Mouse (Mus musculus) frontal cortex, postnatal 14 days (tissue): ENCODE results near the gene L3mbtl4.
"Not testable (repeated sequence)": the region's sequence is repeated elsewhere in the genome, so short reads cannot be mapped to it uniquely, and the experiment has no call there.

Experiments
- DNase-seq, 2 experiments: peaks; one replicate each; pipeline ENCODE4 v3.0.0; 2022; ENCODE audit warnings: low spot score in 2 of 2

The L3mbtl4 gene

DNA sequence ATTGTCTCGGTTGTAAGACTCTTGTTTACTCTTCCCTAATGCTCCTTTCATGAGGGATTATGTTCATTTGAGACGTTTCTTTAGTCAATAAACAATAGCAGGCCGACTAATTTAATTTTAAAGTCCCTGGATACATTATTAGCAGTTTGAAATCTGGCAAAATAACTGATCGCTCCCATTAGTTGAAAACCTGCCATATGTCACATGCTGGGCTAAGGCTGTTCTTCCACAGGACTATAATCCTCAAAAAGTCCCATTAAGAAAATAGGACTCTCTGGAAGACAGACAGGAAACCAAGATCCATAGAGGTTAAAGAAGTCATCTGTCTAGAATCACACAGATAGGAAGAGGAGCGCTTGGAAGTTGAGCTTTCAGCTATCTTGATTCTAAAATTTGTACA is 114.9 kb downstream of the L3mbtl4 start:
- DNase-seq: no peak

DNA sequence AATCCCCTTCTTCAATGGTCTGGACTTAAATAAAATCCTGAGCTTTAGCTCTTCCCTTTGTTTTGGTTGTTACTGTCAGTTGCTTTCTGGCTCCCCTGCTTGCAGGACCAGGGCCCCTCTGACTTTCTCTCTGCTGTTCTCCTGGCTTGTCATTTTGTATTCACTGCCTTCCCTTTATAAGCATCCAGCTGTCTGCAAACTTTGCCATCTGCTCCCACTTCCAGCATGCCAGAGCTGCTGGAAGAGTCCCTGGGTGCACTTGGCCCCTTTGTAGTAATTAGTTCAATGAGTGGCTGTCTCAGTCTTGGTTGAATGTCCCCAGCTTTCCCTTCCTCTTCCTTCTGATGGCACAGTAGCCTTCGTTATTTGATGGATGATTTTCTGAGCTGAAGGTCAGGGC is 132.4 kb downstream of the L3mbtl4 start:
- DNase-seq: no peak

DNA sequence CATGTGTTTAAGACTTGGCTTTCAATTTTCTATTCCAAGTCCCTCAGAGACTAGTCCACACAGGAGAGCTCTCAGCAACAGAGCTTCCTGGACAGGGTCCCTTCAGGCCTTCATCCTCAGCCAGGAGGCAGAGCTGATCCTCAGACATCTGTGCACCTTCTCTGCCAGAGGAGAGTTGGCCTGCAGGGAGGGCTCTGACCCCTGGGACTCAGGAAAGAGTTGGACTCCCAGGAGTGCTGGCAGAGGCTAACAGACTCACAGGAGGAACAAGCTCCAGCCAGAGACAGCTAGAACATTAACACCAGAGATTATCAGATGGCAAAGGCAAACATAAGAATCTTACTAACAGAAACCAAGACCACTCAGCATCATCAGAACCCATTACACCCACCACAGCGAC is 133.5 kb downstream of the L3mbtl4 start:
- not testable (repeated sequence) for DNase-seq

DNA sequence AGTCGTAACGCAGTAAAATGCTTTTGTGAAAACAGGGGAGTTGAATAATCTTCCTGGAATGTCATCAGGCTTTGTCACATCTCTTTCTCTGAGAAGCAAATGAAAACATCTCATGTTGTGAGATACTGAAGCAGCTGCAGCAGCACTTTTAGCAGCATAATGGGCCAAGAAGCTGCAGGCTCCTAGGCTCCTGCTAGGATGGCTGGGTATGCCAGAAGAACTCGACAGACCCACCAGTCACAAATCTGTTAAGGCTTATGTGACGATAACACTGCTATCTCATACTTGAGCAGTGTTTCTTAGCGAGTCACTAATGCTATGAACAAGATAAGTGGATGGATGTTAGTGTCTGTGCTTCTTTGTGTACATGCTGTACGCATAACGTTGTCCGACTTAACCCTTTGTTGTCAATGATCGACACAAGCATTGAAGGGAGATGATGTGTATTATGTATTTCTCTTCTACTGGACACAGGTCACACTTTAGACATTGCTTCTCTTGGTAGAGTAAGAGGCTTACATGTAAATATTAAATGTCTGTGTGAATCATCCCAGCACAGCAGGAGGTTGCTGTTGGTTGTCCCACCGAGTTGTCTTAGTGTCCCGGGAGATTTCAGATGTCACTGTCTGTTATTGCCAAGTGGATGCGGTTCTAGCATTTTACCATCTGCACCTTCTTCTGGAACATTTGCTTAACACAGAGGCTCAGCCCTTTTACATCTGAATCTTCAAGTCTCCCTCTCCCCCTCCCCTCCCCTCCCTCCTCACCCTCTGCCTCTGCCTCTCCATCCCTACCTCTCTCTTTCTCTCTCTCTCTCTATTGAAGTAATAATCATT is 149.3 kb downstream of the L3mbtl4 start:
- no peak for DNase-seq

DNA sequence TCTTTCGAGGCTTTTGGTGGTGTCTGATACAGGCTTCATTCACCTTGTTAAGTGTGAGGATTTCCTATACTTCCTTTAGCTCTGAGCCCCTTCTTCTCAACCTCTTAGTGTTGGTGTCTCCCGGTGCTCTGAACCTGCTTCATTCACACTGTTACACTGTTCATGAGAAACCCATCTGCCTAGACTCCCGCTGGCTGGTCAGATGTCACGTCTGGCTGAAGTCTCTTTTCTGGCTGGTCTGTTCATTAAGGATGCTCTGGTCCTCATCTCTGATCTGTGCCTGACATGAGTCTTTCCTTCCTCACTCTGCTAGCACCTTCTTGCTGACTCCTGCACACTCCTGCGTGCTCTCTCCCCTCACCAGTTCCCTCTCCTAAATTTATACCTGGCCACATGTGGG is 160.0 kb downstream of the L3mbtl4 start:
- DNase-seq: no peak

DNA sequence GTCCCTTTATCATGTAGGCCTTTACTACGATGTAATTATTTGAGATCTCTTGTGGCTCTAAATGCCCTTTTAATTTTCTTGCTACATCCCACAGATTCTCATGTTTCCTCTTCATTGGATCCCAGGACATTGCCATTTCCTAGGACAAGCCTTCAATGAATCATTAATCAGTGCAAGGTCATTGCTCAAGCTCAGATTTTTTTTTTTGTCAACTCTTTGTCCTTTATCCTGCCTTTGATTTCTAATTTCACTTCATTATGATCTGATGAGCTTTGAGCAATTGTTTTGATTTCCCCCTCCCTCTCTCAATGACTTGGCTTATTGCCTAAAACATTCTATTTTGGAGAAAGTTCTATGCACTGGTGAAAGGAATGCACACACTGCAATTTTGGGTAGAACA is 177.3 kb downstream of the L3mbtl4 start:
- no peak for DNase-seq

DNA sequence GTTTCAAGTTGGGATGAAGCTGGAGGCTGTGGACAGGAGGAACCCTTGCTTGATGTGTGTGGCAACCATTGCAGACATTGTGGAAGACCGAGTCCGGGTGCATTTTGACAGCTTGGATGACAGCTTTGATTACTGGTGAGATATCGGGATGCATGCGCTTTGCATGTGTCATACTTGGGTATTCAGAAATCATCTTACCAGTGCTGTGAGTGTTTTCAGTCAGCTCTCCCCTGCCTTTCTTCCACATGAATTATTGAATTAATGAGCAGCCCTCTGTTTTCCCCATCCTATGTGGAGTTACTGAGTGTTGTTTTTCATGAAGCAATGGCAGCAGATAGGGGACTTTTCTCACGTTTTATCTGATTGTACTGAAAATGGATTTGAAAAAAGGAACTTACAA is 187.9 kb downstream of the L3mbtl4 start:
- no peak for DNase-seq

DNA sequence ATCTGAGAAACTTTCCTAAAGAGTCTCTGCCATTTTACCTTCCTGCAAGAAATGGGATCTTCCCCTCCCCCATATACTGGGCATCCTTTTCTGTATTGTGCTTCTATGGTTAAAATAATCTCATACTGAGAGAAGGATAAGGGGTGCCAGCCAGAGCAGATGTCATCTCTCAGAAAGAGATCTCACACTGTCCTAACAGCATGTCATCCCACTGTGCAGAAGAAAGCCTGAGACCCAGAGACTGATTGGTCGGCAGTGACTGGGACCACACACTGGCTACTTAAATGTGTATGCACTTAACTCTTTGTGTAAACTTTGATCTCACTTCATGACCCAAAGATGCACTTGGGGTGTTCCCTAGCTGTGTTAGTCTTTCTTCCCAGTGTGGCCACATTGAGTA is 193.7 kb downstream of the L3mbtl4 start:
- no peak for DNase-seq

DNA sequence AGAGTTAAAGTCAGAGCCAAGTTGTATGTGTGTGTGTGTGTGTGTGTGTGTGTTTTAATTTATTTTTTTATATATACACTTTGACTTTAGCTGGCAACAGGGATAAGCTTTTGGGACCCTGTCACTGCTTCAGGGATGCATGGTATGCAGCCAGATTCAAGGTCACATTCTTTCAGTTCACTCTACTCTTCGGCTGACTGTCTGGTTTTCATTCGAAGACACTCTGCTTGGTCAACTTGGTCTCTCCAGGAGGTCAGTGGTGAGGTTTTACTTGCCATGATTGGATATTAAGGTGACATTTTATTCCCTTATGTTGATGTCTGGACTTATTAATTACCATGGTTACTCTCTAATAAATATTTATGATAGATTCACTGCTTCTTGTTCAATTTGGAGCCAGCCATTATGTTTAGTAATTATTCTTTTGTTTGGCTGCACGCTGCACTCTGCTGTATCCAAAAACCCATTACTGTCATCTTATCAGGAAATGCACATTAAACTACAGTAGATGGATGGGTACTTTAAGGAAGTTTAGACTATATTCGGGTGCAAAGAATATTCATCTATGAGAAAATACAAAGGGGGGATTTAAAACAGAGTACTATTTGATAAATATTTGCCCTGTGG is 216.6 kb downstream of the L3mbtl4 start:
- DNase-seq: no peak

DNA sequence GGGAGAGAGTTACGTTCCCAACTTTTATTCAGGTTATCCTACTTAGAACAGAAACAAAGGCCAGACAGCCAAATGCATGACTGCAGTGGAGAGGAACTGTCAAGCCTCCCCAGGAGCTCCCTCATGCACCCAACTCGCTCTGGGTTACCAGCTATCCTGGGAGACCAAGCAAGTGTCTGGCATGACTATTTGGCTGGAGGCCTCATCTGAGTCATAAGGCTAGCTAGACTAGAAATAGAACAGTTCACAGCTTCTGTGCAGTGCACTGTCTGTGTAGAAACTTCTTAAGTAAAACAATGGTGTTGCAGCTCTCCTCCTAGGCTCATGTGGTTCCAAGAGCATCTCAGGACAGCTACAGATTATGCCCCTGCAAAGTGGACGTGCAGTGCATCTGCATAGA is 218.6 kb downstream of the L3mbtl4 start:
- DNase-seq: peak in 1 of 2 experiments; percentile 5

DNA sequence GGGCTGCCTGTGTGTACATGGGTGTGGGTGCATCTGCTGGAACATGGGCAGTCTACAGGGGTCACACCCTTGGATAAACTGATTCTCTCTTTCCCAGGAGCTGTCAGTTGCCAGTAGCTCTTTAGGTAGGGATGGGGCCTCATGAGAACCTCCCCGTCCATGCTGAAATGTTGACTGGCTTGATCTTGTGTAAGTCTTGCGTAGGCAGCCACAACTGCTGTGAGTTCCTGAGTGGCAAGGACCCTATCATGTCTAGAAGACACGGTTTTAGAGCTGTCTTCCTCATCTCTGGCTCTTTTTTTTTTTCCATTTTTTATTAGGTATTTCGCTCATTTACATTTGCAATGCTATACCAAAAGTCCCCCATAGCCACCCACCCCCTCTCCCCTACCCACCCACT is 229.4 kb downstream of the L3mbtl4 start:
- DNase-seq: not testable (repeated sequence)

DNA sequence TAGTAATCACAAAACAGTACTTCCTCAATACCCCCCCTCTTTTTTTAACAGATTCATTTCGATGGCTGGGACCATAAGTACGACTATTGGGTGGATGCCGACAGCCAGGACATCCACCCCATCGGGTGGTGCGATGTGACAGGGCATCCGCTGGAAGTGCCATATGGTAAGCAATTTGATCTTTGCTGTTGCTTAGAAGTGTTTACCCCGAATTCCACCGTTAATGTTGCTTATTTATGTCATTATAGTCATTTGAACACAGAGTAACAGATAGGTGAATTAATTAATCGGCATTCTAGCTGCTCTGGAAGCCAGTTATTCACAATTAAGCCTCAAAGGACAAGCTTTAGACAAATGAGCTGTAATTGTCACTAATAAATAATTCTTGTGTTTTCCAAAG is 286.1 kb downstream of the L3mbtl4 start:
- DNase-seq: no peak

DNA sequence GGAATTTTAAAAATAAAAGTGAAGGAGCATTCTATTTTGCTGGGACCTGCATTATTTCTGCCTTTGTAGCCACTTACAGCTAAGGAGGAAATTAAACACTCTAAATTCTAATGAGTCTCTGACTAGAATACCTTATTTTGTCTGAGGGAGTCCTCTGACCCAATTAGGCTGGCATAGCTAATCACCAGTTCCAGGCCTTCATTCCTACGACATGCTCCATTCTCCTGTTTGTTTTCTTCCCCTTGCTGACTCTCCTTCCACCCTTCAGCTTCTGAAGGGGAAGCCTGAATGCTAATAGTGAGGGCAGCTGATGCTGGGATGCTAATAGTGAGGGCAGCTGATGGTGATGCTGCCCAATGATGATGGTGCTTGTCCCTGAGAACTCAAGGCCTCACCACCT is 286.7 kb downstream of the L3mbtl4 start:
- DNase-seq: no peak

DNA sequence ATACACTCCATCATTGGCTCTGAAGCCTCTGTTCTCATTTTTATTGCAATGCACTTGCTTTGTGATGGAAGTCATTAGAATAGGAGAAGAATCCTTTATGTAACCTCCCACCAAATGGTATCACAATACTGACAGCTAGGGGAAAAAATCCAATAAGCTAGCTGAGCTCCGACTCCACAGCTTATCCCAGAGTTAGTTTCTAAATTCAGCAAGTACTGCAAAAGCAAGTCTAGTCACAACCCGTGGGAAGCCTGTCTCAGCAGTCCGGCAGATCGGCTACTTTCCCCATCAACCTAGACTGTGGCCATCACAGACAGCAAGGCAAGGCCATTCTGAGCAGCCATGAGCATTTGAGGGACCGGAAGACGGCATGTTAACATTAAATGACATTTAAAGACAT is 298.2 kb downstream of the L3mbtl4 start:
- DNase-seq: no peak

DNA sequence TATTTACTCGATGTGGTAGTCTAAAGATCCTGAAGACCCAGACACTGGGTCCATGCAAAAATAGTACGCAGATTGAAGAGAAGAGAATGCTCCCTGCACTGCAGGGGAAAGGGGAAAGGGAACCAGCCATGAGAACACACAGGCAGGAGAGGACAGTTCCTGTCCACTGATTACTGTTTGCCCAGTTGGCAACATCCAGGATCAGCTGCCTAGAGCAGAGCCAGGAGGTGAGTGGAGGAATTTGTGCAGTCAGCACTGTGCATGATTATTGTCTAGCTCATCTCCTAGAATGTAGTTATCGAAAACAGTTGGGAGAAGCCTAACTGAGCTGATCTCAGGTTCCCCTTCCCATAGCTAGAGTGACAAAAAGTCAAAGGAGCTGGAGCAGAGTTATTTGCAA is 311.6 kb downstream of the L3mbtl4 start:
- DNase-seq: no peak

DNA sequence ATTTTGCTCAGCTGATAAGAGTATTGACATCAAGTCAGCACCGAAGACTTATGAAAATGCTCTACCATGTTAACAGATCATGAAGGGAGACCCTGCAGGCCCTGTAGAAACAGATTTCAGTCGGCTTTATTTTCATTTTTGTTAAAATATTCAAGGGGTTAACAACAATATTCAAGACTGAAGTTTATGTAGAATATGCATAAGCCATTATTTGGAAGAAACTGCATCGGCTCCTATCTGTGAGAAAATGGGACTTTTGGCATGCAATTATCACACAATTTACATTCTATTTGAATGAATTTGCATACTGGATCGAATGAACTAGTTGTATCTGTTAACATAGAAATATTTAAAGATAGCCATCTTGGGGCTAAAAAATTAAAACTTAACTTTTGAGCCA is 318.0 kb downstream of the L3mbtl4 start:
- DNase-seq: no peak

DNA sequence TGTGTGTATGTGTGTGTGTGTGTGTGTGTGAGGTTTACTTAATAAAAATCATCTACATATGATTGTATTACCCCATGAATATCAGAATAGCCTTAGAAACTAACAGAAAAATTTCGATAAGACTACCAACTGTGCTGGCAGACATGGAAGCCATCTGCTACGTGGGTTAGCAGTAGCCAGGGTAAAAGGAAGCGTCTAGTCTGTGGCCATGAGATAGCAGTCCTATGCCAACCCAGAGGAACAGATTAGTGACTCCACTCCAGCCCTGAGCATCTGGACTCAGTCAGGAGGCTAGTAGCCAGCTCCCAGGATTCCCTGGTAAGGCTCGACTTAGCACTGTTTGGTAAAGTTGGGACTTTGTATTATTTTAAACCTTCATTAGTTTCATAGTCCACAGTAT is 329.1 kb downstream of the L3mbtl4 start:
- DNase-seq: no peak

DNA sequence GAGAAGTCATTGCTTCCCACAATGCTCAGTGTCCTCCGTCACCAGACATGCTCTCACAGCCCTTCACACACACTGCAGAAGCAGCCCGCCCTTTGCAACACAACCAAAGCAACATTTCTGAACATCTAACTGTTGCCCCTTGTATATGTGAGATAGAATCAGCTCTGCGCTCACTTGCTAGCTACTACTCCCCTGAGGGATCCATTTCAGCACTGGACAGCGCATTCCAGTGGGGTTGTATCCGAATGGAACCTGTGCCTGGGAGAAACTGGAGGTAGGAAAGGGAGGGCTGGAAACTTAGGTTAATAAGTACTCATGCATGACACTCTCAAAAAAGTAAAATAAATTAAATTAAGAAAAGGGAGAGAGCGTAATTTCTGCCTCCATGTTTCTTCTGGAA is 334.1 kb downstream of the L3mbtl4 start:
- DNase-seq: no peak

DNA sequence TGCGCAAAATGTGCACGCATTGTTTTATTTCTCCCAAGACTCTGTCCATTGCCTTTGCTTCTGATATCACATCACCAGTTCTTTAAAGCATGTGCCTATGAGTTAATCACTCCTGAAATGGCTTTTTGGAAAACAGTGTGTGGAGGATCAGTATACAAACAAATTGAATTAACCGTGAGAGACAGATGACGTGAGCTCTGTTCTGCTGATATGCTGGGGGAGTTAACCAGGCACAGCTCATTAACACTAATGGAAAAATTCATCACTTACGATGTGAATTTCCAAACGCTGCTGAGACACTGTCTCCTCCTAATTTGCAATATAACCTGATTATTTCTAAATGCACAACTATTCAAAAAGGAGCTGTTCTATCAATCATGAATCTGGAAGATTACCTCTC is 337.6 kb downstream of the L3mbtl4 start:
- no peak for DNase-seq

DNA sequence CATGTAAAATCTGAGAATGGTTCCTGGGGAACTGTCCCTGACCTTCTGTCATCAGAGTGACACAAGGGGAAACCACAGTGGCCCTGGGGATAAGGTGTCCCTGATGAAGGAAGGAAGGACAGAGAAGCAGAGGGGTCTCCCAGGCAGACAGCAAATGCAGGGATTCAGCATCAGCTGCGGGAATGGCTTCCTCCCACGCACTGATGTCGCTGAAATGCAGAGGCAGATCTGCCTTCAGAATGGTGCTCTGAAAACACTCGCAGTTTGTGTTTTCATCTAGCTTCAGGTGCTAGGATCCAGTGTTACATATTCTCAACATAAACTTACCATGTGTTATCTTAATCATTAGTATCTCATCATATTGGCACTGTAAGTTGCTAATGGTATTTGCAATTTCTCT is 351.7 kb downstream of the L3mbtl4 start:
- DNase-seq: no peak

DNA sequence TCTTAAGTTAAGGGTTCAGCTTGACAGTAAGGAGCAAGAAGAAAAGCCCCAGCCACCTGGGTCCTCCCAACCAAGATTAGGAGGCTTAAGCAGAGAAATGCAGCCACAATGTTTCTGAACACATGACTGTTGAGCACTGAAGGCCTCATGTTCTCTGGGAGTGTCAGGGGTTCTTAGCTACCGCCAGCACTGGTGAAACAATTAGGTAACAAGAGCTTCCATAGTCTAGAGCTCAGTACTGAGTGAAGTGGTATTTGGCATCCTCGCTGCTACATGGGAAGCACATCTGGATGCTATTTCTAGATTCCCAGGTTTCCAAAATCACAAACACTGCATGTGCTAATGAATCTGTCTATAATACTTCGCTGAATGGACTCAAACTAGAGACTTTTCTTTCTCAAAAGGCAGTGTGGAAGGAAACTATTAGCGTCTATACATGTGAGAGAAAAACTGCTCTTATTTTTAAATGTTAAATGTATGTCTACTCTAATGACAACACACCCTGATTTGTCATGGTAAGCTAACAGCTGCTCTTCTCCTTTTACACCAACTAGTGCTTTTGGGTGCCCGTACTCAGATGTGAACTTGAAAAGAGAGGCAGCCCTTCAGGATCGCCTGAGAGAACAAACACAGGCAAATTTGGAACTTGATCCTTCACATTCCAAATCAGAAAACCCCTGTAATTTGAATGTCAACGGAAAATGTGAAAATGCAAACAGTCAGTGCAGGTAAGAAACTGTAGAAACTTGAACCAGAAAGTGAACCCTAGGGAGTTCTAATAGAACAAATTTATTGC is 356.2 kb downstream of the L3mbtl4 start:
- DNase-seq: no peak

DNA sequence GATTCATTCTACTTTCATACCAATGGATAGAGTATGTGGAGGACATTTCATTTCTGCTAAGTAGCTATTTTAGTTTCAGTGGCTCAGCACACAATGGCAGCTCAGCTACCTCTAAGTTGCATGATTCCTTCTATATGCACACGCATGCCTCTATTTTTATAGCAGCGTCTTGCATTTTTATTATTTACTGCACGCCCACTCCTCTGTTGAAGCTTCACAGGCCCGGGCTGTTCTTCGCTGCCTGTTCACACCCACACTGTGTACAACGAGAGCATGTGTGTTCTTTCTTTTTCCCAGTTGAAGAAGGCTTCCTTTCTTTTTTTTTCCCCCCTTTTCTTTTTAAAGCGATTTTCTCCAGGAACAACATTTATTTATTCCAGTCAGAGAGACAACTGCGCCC is 357.8 kb downstream of the L3mbtl4 start:
- DNase-seq: peak in 1 of 2 experiments; percentile 12

DNA sequence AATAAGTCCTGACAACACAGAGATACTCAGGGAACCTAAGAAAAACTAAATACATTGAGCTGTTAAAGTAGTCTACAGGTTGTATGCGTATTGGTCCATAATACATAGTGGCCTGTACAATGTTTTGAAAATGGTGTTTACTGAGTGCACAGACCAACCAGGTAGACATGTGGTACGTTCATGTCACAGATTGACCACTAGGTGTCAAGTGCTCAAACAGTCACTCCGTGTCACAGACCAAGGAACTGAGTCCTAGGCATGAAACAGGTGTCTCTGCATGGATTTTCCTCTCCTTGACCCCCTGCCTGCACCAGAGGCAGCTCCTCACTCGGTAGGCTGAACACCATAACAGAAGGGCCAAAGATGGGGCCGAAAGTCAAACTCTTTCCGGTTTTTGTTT is 366.6 kb downstream of the L3mbtl4 start:
- no peak for DNase-seq
